Mouse (Mus musculus) small intestine, adult 2 months (tissue): ENCODE data around the gene Pitpnm3.

Source experiments
- CTCF ChIP-seq: fragments of 200-500 bp; IDR thresholded peaks from 2 replicates; pipeline ENCODE4 v1.5.1; 2012; ENCODE audit warnings: low read depth, mild to moderate bottlenecking, control low read depth, inconsistent platforms, low read length, moderate library complexity, mixed read lengths; ENCODE audit not compliant: insufficient replicate concordance, insufficient read length; ENCODE audit errors: extremely low read depth
- POLR2A ChIP-seq: fragments of 200-500 bp; IDR thresholded peaks from 2 replicates; pipeline ENCODE4 v1.6.1; 2012; ENCODE audit warnings: low read depth, mild to moderate bottlenecking, control low read depth, inconsistent platforms, low read length, moderate library complexity

GRCm38 (mm10) chr11:72175966-72176365 lies 40.4 kb upstream of the Pitpnm3 start:
- TF ChIP-seq POLR2A (no peak), CTCF (no peak)
